Mouse (Mus musculus) R1 (cell line): Measurements from ENCODE around the gene Ifi27.
"Not testable (repeated sequence)": the region's sequence is repeated elsewhere in the genome, so short reads cannot be mapped to it uniquely, and the experiment has no call there.

ENCODE experiments used
- DNase-seq: peaks from one replicate; pipeline ENCODE4 v3.0.0-alpha.2; 2018; ENCODE audit warnings: low read depth, low spot score

Gene Ifi27

GRCm38 (mm10) chr12:103433986-103434731 is at the start of gene Ifi27:
Gene Ifi27, plus strand, starts transcription at chr12:103434211.
- peak; percentile 7 for DNase-seq

DNA sequence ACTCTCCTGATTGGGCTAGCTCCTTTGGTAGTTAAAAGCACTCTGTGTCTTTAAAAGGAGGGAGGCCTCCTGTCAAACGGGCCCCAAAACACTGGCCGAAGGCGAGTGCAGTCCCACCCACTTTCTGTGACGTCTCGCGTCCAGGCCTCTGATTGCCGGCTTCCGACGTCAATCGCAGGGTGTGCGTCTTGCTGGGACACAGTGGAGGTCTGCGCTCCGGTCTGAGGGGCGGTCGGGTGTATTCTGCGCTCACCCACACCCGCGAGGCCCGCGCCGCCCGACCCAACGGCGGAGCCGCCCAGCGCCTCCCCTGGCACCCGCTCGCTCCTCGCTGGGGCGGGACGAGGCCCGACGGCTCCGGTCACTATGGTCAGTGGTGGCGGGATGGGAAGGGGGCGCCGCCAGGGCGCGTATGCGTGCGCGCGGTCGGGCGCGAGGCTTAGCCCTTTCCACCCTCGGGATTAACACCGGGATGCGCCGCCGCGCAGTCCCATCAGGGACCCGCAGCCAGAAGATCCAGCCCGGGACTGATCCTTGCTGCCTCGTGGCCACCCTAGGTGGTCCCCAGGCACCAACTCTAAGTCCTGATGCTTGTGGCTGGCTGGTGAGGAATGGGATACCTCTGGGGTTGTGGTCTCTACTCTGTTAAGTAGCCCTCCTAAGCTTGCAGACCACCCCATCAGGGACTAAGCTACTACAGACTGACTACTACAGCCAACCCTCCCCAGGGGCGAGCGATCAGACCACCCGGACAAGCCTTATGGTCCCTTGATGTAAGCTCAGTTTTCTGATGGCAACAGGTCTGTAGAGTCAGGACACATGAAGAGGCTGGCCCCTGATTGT is 45.3 kb upstream of the Ifi27 start, which contains the start of gene Otub2:
Gene Otub2, plus strand, starts transcription at position 178 of the 843 bp plus-strand sequence.
- DNase-seq, result peak; percentile 96

- no peak for DNase-seq
These were observed 44.7 kb upstream of the Ifi27 start for GRCm38 (mm10) chr12:103389348-103389727.

- no peak for DNase-seq
These were observed 44.0 kb upstream of the Ifi27 start for GRCm38 (mm10) chr12:103389982-103390381.

DNA sequence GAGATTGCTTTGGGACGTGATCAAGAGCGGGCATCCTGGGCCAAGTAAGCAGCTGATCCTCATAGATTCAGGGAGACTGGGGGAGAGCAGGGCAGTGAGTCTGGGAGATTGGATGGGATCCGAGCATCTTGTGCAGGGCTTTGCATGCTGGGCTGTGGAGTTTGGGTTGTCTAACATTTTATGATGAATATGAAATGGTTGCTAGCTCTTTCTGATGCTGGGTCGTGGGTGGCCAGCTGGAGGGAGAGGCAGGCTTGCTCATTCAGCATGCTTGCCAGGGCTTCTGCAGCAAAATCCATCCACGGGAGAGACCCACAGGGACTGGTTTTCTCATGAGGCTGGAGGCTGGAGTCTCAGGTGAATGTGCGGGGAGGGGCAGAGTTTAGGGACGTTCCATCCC is 42.9 kb upstream of the Ifi27 start:
- DNase-seq, result no peak

DNA sequence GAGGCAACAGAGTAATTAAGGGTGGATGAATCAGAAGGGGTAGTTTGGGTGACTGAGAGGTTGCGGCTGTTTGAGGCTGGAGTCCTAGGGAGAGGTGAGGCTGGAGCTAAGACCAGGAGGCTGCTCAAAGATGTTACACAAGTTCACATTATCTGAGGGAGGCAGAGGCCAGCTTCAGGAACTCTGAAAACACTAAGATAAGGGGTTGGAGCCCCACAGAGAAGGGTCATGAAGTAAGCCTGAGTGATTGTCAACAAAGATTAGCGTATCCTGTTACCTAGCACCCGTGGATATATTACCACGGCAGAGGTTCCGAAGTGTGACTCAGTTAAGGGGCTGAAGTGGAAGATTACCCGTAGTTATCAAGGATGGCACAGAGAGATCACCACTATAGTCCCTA is 40.5 kb upstream of the Ifi27 start:
- DNase-seq, result no peak

DNA sequence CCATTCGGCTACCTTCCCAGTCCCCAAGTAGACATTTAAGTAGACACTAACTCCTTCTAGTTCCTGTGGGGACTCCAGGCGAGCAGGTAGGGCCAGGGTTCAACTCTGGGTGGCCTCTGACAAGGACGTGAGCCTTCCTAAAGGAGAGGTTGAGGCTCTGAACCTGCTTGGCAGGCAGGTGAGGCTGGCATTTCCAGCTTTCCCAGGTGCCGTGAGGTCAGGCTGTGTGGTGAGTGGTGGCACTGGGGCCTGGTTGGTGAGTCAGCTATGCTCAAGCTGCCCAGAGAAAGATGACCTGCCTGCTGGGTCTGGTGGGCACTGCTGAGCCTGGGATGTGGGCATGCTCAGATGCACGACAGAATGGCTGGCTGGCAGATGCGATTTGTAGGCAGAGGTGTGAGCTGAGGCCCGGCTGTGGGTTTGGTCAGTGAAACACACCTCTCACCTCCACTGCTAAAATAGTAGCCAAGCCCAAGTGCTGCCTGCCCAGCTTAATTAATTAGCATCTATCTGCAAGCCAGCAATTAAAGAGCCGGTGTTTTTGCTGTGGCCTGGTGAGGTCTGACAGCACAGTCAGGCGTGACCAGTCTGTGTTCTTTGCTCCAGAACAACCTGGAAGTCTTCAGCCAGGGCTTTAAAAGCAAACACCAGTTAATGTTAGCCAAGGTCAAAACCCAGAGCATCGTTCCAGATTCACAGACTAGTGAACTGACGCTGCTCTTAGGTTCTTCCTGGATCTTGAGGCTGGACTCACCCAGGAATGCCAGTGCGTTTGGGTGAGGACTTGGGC is 38.3 kb upstream of the Ifi27 start:
- DNase-seq, result no peak

DNA sequence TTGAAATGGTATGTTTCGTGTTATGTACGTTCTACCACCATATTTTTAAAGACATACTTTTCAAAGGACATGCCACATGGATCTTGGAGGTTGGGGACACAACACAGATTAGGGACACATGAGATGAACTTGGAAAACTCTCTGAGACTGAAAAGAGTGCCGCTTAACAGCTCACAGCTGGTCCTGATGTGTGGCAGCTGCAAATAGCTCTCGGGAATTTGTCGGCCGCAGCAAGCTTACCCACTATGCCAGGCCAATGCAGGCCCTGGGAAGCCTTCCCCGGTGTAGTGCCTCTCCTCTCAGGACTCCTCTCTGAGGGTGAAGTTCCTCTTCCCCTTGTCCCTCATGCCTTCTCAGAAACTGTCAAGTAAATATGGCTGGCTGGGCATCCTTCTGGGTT is 37.3 kb upstream of the Ifi27 start:
- DNase-seq, result no peak

GRCm38 (mm10) chr12:103404131-103404530 is 29.9 kb upstream of the Ifi27 start:
- DNase-seq, result no peak

DNA sequence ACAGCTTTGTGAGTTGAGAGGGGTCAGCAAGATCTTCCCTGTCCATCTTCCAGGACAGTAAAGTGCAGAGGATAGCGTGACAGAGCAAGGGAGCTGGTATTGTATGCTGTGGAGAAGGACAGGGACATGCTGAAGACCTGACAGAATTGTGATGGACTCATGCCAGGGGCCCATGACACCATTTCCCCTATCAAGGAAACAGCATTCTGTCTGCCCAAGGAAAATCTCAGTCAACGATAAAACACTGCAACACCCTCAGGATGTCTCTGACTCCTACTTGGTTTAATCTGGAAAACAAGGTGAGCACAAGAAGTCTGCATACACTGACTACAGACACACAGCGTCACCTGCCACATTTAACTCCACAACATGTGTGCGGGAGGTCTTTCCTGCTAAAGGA is 26.3 kb upstream of the Ifi27 start, which contains the start of gene 9330161L09Rik:
Gene 9330161L09Rik, minus strand, starts transcription at position 101 of the 400 bp plus-strand sequence.
- DNase-seq, result no peak

GRCm38 (mm10) chr12:103408144-103408543 is 25.9 kb upstream of the Ifi27 start:
- no peak for DNase-seq

DNA sequence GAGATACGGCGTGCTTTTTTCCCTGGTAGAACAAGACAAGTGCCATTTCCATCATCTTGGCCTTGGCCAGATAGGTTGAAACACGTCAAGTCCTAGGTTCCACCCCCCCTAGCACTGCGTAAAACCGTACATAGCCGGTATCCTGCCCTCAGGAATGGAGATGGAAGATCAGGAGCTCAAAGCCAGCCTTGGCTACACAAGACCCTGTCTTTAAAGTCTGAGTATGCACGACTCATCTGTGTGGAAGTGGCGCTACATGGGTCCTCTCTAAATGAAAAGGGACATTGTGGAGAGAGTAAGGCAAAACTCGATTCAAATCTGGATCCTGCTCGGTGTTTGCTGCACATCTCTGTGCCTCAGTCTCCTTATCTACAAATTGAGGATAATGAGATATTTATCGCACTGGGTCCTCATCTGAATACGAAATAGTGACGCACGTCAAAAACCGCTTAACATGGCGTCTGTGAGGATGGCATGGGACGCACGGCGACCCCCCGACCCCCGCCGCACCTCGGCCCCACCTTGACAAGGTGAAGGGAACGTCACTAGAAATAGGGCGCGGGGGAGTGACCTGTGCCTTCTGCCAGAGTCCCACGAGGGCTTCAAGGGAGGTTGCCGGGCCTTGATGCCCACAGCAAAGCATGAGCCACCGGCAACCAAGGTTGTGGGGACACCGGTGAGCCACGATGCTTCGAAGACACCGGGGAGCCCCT is 8.8 kb upstream of the Ifi27 start:
- DNase-seq, result no peak

DNA sequence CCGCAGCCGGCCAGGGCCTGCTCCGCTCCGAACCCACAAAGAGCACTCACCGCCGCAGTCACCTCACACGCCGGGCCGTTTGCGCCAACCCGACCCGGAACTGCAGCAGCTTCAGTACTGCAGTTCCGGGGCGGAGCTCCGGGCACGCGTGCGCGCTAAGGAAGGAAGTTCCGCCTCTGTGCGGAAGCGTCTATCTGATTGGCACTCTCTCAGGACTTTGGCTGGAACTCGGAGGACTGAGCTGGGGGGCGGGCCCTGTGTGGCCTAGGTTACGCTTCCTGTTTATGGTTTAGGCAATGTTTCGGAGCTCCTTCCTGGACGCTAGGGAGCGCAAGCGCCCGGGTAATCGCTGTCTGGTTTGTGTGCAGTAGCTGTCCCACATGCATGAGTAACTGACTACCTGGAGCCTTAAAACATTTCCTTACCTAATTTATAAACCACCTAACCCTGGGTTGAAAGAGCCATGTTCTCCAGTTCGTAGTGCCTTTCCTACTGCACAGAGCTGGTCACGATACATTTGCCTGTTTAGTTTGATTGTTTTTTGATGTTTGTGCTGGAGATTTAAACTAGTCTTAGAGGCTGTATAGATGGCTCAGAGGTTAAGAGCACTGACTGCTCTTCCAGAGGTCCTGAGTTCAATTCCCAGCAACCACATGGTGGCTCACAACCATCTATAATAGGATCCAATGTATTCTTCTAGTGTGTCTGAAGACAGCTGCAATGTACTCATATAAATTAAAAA is 8.1 kb upstream of the Ifi27 start, which contains the start of gene Ddx24:
Gene Ddx24, minus strand, starts transcription at position 102 of the 742 bp plus-strand sequence.
- peak; percentile 99 for DNase-seq

- DNase-seq, result peak; percentile 55
These were observed 7.3 kb upstream of the Ifi27 start for GRCm38 (mm10) chr12:103426710-103427109.

- DNase-seq, result no peak
These were observed 581 bp upstream of the Ifi27 start for GRCm38 (mm10) chr12:103433430-103433829.

DNA sequence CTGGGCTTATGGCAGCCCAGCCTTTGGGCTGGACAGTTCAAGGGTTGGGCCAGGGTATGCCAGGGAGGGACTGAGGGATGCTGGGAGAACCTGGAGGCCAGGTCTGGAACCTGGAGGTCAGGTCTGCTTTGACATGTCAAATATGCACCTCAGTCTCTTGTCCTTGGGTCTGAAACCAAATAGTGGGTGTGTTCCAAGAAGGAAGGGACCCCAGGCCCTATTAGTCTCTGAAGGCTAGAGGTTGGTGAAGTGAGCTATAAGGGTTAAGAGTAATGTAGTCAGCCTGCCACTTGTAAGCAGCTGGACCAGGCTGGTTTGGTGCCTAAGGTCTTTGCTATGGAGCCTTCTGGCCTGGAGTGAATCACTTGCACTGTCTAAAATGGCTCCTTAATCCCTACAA is 850 bp downstream of the Ifi27 start:
- DNase-seq, result no peak

DNA sequence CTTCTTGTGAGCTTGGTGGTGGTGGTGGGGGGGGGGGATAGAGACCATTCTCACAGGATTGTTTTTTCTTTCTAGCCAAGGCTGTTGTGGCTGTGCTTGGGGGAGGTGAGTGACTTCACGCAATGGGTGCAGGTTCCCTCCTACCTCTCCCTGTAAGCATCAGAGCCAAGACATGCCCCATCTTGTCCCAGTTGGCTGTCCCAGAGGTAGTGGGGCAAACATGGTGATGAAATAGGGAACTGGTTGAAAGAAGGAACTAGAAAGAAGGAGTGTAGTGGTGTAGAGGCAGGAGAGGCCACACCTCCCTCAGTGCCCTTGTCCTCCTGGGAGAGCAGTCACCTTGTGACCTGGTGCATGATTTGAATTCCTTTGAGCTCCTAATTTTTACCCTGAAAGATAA is 3.6 kb downstream of the Ifi27 start:
- DNase-seq, result no peak

- DNase-seq, result no peak
These were observed 9.5 kb downstream of the Ifi27 start, which contains the start of gene Ifi27l2a for GRCm38 (mm10) chr12:103443524-103443923. Gene Ifi27l2a, minus strand, starts transcription at chr12:103443680.

- DNase-seq, result not testable (repeated sequence)
These were observed 10.2 kb downstream of the Ifi27 start for GRCm38 (mm10) chr12:103444261-103444660.

GRCm38 (mm10) chr12:103445060-103445459 is 11.0 kb downstream of the Ifi27 start:
- no peak for DNase-seq
